Mouse (Mus musculus) kidney, postnatal 4 days (tissue): ENCODE results near the gene Zfp90.
A peak's percentile ranks its signal among the peaks of the same experiment; 100 is the strongest.

ENCODE experiments used
- DNase-seq, 2 experiments: peaks; one replicate each; pipeline ENCODE4 v3.0.0; 2021; ENCODE audit warnings: mixed read lengths in 2 of 2

Zfp90 gene

GRCm38 (mm10) chr8:106433667-106434066, 18.5 kb downstream of the Zfp90 start:
- no peak for DNase-seq

GRCm38 (mm10) chr8:106437781-106438180, 22.7 kb downstream of the Zfp90 start:
- no peak for DNase-seq

DNA sequence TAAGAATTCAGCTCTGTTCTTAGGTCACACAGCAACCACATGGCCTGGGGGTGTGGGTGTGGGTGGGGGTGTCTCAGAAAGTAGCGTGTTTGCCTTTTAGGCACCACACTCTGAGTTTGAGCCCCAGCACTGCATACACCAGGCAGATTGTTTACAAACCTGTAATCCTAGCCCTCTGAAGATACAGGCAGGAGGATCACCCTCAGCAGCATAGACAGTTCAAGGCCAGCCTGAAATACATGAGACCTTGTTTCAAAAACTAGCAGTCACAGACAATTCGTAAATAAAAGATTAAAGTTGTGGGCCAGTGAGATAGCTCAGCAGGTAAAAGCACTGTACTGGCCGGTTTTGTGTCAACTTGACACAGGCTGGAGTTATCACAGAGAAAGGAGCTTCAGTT, 25.0 kb downstream of the Zfp90 start:
- DNase-seq = no peak

DNA sequence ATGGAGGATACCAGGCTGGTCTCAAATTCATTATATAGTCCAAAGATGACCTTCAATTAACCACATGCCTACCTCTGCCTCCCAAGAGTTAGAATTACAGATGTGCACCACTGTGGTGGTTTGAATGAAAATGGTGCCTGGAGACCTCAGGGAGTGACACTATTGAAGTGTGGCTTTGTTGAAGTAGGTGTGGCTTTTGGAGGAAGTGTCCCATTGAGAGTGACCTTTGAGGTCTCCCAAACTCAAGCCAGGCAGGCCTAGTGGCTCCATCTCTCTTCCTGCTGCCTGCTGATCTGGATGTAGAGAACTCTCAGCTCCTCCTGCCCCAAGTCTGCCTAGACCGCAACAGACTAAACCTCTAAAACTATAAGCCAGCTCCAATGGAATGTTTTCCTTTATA, 27.6 kb downstream of the Zfp90 start:
- DNase-seq = no peak

DNA sequence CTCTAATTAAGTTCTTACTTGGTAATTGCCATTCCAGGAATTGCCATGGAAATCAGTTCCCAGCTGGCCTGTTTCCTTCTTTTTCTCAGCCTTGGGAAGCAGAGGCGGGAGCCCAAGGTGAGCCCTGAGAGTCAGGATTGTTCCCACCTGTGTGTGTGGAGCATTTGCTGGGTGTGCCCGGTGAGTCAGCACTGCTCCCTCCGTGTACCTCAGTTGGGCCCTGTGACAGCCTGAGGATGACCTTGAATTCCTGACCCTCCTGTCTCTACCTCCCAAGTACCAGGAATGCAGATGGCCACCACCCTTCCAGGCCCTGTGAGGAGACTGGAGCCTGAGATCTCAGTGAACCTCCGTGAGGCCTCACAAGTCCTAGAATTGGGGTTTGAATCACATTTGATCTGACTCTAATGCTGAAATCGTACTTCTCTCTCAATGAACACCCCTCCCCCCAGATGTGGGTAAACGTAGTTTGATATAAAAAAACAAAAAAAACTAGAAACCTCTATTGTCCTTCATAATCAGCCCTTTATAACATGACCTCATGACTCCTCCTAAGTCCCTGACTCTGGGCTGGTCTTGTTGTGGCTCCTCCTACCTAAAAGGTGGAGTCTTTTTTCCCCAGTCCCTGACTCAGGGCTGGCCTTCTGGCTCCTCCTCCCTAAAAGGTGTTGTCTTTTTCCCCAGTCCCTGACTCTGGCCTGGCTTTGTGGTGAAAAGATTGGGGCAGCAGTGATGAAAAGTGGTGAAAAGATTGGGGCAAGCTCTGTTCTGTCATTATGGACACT, 36.4 kb downstream of the Zfp90 start:
- no peak for DNase-seq

DNA sequence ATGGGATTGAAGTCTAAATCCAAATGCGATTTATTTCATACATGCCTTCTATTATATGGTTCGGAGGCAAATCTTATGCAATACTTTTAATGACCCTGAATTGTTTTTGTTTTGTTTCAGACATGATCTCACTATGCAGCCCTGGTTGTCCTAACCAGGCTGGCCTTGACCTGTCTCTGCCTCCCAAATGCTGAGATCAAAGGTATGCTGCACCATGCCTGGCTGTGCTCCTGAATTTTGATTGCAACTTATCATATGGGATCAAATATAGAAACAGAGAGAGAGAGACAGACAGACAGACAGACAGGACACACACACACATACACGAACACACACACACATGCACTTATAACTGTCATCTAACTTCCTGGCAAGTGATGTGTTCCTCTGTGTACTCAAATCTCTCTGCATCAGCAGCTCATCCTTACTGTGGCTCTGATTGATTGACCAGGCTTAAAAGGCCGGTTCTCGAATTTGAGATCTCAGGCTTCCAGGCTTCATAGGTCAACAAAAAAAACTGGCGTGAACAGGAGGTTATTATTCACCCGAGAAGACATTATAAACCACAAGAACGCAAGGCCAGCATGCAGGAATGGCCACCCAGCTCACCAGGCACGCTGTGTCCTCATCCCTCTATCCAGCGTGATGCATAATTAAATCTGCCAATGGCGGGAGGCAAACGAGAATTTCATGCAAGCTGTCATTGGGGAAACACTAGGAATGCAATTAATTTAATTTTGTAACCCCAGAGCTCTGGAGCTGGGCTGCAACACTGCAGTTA, 37.8 kb downstream of the Zfp90 start:
- DNase-seq = no peak

- no peak for DNase-seq
Measured at GRCm38 (mm10) chr8:106454036-106454435, 38.9 kb downstream of the Zfp90 start.

- DNase-seq = no peak
Measured at GRCm38 (mm10) chr8:106462131-106462530, 47.0 kb downstream of the Zfp90 start.

GRCm38 (mm10) chr8:106463795-106464194, 48.7 kb downstream of the Zfp90 start:
- DNase-seq = no peak

DNA sequence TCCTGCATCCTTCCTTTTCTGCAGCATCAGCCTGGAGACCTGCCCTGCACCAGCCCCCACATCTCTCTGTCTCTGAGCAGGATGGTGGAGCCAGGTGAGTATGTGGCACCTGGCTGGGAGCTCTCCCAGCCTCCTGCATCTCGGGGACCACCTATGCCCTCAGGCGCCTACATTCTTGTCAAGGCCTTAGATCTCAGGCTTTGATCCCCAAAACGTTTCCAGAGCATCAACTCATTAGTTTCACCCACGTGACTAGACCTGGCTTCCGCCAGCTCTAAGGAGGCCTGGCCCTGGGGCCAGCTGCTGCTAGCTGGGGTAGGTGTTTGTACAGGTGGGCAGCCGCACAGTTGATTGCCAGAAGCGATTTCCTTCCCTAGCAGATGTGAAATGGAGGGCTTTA, 54.4 kb downstream of the Zfp90 start:
- DNase-seq = peak; percentile 13 to 24

GRCm38 (mm10) chr8:106474001-106474400, 58.9 kb downstream of the Zfp90 start:
- no peak for DNase-seq
